Mouse (Mus musculus): ENCODE measurements at regions not wholly inside any gene's neighbourhood (a gene's known extent, or its start where the extent isn't known, plus 50 kb on each side); places are given as distances from the start of the nearest gene placed in this dataset.

GRCm38 (mm10) chr3:149287080-149287479, 296.7 kb upstream of the Adgrl2 start:
- TF ChIP-seq CTCF (IDR thresholded peaks at IDR 0.05; ENCODE audit: extremely low read depth, insufficient read depth, low read length): no peak
- no peak for TF ChIP-seq POLR2A (IDR thresholded peaks at IDR 0.05; ENCODE audit: extremely low read depth, insufficient read depth, low read length)

Measured in cortical plate, adult 2 months (tissue).